Mouse (Mus musculus) midbrain, embryonic 15.5 days (tissue): ENCODE measurements around the gene Igf1. TPM values are rescaled to one million over a fixed set of nuclear protein-coding genes. Genes with fewer than 3 reads are reported as not detected.

Source experiments
- ATAC-seq: fragments of 200-750 bp; cut with Nextera tagmentation; replicated peaks from 2 replicates; pipeline ENCODE4 v1.8.0; 2017; ENCODE audit warnings: moderate TSS enrichment
- H3K27ac ChIP-seq: fragments of 300-500 bp; sonication (generic); 2 replicates; pipeline ENCODE4 v1.5.1; 2015; ENCODE audit warnings: mild to moderate bottlenecking, inconsistent platforms
- H3K27me3 ChIP-seq: fragments of 300-500 bp; sonication (generic); replicated peaks from 2 replicates; pipeline ENCODE4 v1.6.1; 2015; ENCODE audit warnings: inconsistent platforms
- H3K36me3 ChIP-seq: fragments of 300-500 bp; sonication (generic); replicated peaks from 2 replicates; pipeline ENCODE4 v1.6.1; 2015; ENCODE audit warnings: inconsistent platforms
- H3K4me1 ChIP-seq: fragments of 300-500 bp; sonication (generic); 2 replicates; pipeline ENCODE4 v1.6.1; 2015; ENCODE audit warnings: inconsistent platforms
- H3K4me2 ChIP-seq: fragments of 300-500 bp; sonication (generic); 2 replicates; pipeline ENCODE4 v1.6.1; 2015; ENCODE audit warnings: inconsistent platforms, mild to moderate bottlenecking, moderate library complexity
- H3K4me3 ChIP-seq: fragments of 300-500 bp; sonication (generic); 2 replicates; pipeline ENCODE4 v1.5.1; 2015; ENCODE audit warnings: mild to moderate bottlenecking, inconsistent platforms
- H3K9ac ChIP-seq: fragments of 300-500 bp; sonication (generic); 2 replicates; pipeline ENCODE4 v1.6.1; 2015; ENCODE audit warnings: mild to moderate bottlenecking, inconsistent platforms
- H3K9me3 ChIP-seq: fragments of 300-500 bp; sonication (generic); 2 replicates; pipeline ENCODE4 v1.6.1; 2016; ENCODE audit warnings: inconsistent platforms
- WGBS: fragments of 180-500 bp; shearing (Covaris S2); methylation state at CpG from one replicate; pipeline ENCODE4 v1.1.7; 2015; ENCODE audit warnings: mixed read lengths; 5-methylcytosine and 5-hydroxymethylcytosine counted together
- polyA plus RNA-seq: library from polyadenylated mRNA; unstranded; fragments of >200 nt; fragmentation: Nextera tagmentation; extraction: Ambion mirVana; gene quantifications from 2 replicates; pipeline ENCODE4 v1.2.1, GENCODE M21; 2015

Gene Igf1
- polyA plus RNA-seq, 1 experiment from 2014 or later = 8.6 TPM

DNA sequence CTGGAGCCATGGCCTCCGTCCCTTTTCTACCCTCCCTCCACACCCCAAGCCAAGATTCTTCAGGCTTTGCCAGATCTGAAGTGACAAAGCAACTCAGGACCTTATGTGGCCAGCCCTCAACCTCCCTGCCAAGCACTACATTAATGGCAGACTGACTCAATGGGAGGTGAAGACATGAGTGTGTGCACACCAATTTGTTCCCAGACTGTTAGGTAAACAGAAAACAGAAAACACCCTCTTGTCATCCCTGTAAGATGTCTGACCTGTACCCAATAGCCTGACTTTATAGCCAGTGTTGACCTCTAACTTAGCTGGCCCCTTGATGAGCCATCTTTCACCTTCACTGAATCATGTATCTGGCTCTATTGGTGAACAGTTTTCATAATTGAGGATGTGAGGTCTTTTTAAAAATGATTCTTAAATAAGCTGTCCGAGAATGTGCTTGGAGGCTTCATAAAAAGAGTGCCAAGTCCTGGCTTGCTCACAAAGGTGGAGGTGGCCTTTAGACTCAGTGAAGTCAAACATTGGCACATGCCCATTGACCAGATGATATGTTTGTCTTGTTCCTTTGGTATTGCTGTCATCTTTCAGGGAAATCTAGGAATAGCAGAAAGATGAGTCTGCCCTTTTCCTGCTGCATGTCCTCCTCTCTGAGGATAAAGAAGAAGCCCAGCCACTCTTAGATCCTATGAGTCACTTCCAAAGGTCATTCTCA is 27.4 kb downstream of the Igf1 start:
- WGBS = 85% methylated on average over 2 of the region's 2 CpGs
- Histone ChIP-seq H3K4me3 (no peak overlapping the region), H3K9ac (no peak overlapping the region), H3K4me2 (no peak overlapping the region), H3K27me3 (no peaks in the 10 kb centered on the region), H3K4me1 (no peaks in the 10 kb centered on the region), H3K9me3 (no peaks in the 10 kb centered on the region), H3K27ac (no peak overlapping the region), H3K36me3 (no peaks in the 10 kb centered on the region)
- ATAC-seq = no peak

DNA sequence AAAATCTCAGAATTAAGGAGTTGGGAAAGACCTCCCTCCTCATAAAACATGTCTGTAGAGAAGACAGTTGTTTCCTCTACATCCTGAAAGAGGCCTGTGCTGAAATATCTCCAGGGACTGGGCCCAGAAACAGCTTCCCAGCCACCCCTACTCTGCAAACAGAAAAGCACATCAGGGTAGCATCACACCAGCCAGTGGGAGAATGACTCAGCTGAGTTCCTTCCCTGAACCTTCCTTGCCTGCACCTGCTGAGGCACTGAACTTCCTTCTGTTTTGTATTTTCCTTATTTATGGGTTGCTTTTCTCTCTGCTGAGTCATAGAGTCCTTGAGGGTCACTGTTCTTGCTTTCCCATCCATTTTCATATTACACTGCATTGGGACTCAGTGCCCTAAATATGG is 31.8 kb downstream of the Igf1 start:
- Histone ChIP-seq H3K9ac (no peak overlapping the region), H3K4me3 (no peak overlapping the region), H3K36me3 (no peaks in the 10 kb centered on the region), H3K4me1 (no peaks in the 10 kb centered on the region), H3K9me3 (no peaks in the 10 kb centered on the region), H3K4me2 (no peak overlapping the region), H3K27me3 (no peaks in the 10 kb centered on the region), H3K27ac (no peak overlapping the region)
- no peak for ATAC-seq

DNA sequence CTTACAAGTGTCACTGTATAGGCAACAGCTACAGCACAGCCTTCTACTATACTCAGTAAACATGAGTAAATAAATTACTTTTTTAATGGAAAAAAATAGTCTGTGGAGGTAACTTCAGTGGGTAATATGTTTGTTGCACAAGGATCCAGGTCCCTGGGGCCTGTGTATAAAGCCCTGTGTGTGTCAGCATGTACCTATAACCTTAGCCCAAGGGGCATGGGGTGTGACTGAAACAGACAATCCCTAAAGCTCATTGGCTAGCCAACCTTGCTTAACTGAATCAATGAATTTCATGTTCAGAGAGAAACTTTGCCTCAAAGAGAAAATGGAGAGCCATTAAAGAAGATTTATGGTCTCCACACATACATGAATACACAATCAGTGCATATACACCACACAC is 34.2 kb downstream of the Igf1 start:
- H3K4me1 ChIP-seq = no peaks in the 10 kb centered on the region
- H3K36me3 ChIP-seq = no peaks in the 10 kb centered on the region
- no peak overlapping the region for H3K27ac ChIP-seq
- no peak overlapping the region for H3K9ac ChIP-seq
- H3K27me3 ChIP-seq = no peaks in the 10 kb centered on the region
- H3K4me3 ChIP-seq = no peak overlapping the region
- ATAC-seq = no peak
- H3K9me3 ChIP-seq = no peaks in the 10 kb centered on the region
- no peak overlapping the region for H3K4me2 ChIP-seq

DNA sequence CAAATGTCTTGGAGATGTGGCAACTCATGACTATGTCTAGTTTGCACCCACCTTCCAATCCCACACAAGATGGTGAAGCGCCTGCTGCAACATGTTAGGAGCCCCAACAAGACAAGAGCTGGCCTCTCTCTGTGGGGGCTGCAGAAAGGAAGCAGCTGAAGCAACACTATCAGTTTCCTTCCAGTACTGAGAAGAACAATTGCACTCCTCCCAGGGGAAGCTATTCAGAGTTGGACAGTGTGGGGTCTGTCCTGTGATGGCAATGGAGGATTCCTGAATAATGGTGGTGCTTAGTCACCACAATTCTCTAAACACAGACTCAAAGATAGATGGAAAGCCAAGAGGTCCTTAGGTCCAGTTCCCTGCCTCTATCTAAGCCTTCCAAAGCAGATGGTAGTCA is 35.2 kb downstream of the Igf1 start:
- no peaks in the 10 kb centered on the region for H3K36me3 ChIP-seq
- H3K27me3 ChIP-seq = no peaks in the 10 kb centered on the region
- no peaks in the 10 kb centered on the region for H3K4me1 ChIP-seq
- H3K9ac ChIP-seq = no peak overlapping the region
- H3K4me3 ChIP-seq = no peak overlapping the region
- H3K4me2 ChIP-seq = no peak overlapping the region
- no peak for ATAC-seq
- 89% methylated on average over 1 of the region's 1 CpGs for WGBS
- no peak overlapping the region for H3K27ac ChIP-seq
- no peaks in the 10 kb centered on the region for H3K9me3 ChIP-seq

DNA sequence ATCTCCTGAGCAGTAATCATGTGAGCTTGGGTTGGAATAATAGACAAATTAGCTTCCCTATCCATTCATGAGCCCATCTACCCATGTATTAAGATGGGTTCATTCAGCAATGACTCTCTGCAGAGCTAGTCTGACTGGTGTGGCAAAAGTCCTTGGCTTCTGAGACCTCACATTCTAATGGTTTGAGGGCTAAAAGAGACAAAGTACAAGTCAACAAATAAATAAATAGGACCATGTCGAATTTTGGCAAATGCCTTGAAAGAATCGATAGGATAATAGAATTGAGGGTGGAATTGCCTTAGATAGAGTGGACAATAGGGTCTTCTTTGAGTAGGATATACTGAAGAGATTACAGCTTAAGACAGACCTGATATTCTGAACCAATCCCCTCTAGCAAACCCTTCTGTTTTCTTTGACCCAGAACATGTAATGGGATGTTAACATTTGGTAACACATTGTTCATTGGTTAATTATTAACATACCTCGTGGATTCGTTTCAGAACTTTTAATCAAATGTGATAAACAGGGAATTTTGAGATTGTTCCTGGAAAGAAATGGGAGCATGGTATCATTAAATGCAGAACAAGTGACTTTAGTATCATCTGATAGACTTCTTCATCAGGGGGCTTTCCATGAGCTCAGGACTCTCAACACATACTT is 36.5 kb downstream of the Igf1 start:
- no peaks in the 10 kb centered on the region for H3K27me3 ChIP-seq
- no peak overlapping the region for H3K27ac ChIP-seq
- H3K4me3 ChIP-seq = no peak overlapping the region
- H3K4me2 ChIP-seq = no peak overlapping the region
- no peaks in the 10 kb centered on the region for H3K9me3 ChIP-seq
- 86% methylated on average over 4 of the region's 4 CpGs for WGBS
- H3K36me3 ChIP-seq = no peaks in the 10 kb centered on the region
- no peak for ATAC-seq
- no peaks in the 10 kb centered on the region for H3K4me1 ChIP-seq
- H3K9ac ChIP-seq = no peak overlapping the region

DNA sequence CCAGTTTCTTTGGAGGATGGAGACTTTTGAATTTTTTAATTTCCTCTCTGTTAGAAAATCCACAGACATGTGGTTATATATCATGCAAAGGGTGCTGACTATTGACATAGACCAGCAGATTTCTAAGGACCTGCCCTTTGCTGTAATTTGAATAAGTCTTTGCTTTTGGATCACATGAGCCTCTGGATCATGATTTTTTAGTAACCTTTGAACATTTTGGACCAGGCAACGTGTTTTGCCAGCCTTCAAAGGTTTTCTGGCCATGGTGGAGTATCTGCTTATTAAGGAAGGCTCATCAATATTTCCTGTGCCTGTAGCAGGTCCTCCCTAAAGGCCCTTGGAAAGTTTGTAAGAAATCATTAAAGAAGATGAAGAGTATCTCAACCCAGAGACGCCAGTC is 37.3 kb downstream of the Igf1 start:
- no peaks in the 10 kb centered on the region for H3K4me1 ChIP-seq
- H3K36me3 ChIP-seq = no peaks in the 10 kb centered on the region
- H3K4me3 ChIP-seq = no peak overlapping the region
- ATAC-seq = no peak
- WGBS = 57% methylated on average over 2 of the region's 2 CpGs
- no peaks in the 10 kb centered on the region for H3K27me3 ChIP-seq
- H3K4me2 ChIP-seq = no peak overlapping the region
- no peak overlapping the region for H3K27ac ChIP-seq
- H3K9me3 ChIP-seq = no peaks in the 10 kb centered on the region
- no peak overlapping the region for H3K9ac ChIP-seq

DNA sequence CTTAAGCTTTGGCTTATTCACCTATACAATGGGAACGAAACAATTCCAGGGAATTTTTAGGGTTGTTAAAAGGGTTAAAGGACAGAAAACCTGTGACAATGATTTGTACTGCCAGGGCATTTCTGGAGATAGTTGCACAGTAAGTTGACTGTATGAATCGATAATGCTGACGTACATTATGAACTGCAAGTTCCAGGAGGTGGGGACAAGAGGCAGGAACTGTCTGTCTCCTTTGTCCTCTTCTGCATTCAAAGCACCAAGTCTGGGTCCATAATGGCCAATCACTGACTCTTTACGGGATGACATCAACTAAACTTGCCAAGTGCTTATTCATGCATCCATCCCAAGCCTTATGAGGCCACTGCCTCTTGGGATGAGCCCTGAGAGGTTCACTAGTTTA is 39.3 kb downstream of the Igf1 start:
- Histone ChIP-seq H3K4me1 (no peaks in the 10 kb centered on the region), H3K4me3 (no peak overlapping the region), H3K4me2 (no peak overlapping the region), H3K27ac (no peak overlapping the region), H3K9ac (no peak overlapping the region), H3K36me3 (no peaks in the 10 kb centered on the region), H3K27me3 (no peaks in the 10 kb centered on the region), H3K9me3 (no peaks in the 10 kb centered on the region)
- no peak for ATAC-seq
- 92% methylated on average over 4 of the region's 4 CpGs for WGBS

DNA sequence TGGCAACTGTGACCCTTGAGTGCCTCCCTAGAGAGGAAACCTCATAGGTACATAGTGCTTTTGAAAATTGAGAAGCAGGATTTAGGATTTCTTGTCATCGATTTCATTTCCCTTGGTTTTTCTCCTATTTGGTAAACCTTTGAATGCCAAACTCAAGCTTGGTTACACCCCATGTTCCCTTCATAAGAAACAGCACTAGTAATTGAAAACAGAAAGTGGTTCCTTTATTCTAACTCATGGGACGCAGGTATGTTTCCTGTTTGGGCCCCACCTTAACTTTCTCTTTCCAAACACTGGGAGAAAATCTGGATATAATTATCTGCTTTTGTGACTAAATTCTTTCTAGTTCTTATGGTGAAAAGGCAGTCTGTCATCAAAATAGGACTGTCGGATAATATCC is 40.8 kb downstream of the Igf1 start:
- no peaks in the 10 kb centered on the region for H3K9me3 ChIP-seq
- no peak overlapping the region for H3K4me2 ChIP-seq
- no peaks in the 10 kb centered on the region for H3K36me3 ChIP-seq
- 86% methylated on average over 3 of the region's 3 CpGs for WGBS
- no peak overlapping the region for H3K9ac ChIP-seq
- no peaks in the 10 kb centered on the region for H3K27me3 ChIP-seq
- no peaks in the 10 kb centered on the region for H3K4me1 ChIP-seq
- no peak for ATAC-seq
- H3K27ac ChIP-seq = no peak overlapping the region
- H3K4me3 ChIP-seq = no peak overlapping the region

DNA sequence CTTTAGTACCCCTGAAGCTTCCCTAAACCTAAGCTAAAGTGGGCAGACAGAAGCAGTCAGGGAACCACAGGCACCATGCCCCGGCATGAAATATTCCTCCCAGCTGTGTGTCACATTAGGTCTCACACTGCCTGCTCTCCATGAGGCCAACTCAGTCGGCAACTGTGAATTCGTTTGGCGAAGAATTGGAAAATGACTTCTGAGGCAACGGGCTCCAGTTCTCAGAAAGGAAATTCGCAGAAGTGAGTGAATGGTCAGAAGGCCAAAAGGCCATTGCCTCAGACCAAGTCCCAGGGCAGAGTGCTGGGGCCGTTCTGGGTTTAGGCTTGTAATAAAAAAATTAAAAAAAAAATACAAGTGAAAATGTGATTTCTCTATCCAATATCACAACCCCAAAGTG is 43.9 kb downstream of the Igf1 start:
- Histone ChIP-seq H3K9ac (no peak overlapping the region), H3K27ac (no peak overlapping the region), H3K27me3 (no peaks in the 10 kb centered on the region), H3K4me3 (no peak overlapping the region), H3K4me2 (no peak overlapping the region), H3K36me3 (no peaks in the 10 kb centered on the region), H3K4me1 (no peaks in the 10 kb centered on the region), H3K9me3 (no peaks in the 10 kb centered on the region)
- ATAC-seq = no peak
- WGBS = 81% methylated on average over 7 of the region's 7 CpGs

DNA sequence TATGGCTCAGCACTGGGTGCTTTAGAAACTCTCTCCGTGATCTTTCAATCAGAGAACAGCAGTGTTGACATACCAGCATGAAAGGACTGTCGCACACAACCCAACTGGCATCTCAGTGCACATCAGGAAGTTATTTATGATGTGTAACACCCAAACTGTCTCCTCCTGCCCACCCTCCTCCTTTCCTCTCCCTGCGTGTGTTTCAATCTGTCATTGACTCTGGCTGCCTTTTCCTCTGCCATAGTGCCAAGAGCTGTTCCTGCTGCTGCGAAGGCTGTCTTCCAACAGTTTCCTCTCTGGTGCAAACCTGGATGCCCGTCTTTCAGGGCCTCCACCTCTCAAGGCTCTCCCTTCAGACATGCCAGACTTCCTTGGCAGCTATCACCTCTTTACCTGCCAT is 46.3 kb downstream of the Igf1 start:
- H3K27ac ChIP-seq = no peak overlapping the region
- no peak overlapping the region for H3K4me3 ChIP-seq
- H3K27me3 ChIP-seq = no peaks in the 10 kb centered on the region
- H3K4me1 ChIP-seq = no peaks in the 10 kb centered on the region
- no peaks in the 10 kb centered on the region for H3K36me3 ChIP-seq
- WGBS = 82% methylated on average over 5 of the region's 5 CpGs
- H3K9me3 ChIP-seq = no peaks in the 10 kb centered on the region
- H3K4me2 ChIP-seq = no peak overlapping the region
- H3K9ac ChIP-seq = no peak overlapping the region
- ATAC-seq = no peak

DNA sequence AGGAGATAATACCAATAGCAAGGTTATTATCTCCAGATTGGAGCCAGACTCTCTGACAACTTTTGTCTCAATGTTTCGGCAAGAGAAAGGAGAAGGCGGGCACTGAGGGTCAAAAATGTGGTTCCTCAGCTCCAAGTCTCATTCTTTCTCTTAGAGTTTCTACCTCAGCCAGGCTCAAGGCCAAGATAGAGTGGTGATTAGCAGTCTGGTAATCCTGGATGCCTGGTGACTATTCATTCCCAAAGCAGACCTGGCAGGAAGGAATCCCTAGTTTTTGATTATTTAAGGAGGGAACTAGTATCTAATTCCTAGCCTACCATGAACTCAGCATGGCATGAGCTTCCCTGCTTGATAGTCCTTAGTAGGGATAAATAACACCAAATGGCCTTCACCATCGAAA is 47.0 kb downstream of the Igf1 start:
- Histone ChIP-seq H3K36me3 (no peaks in the 10 kb centered on the region), H3K4me3 (no peak overlapping the region), H3K27ac (no peak overlapping the region), H3K4me1 (no peaks in the 10 kb centered on the region), H3K9ac (no peak overlapping the region), H3K9me3 (no peaks in the 10 kb centered on the region), H3K27me3 (no peaks in the 10 kb centered on the region), H3K4me2 (no peak overlapping the region)
- no peak for ATAC-seq
- 77% methylated on average over 3 of the region's 3 CpGs for WGBS

DNA sequence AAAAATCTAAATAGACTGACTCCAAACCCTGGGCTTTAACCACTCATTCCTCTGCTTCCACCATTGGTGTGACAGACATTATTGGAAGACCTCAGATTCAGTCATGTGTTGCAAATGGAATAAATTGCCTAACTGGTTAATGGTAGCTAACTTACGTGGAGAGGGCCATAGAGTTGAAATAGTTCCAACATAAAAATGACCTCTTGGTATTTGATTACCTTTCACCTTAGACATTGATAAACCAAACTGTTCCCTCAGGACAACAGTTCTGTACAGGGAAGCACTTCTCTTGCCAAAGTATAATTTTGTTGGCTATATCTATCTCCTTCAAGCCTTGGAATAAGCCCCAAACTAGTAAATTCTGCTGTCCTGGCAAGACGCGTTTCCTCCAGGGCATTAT is 48.1 kb downstream of the Igf1 start:
- Histone ChIP-seq H3K4me3 (no peak overlapping the region), H3K27me3 (no peaks in the 10 kb centered on the region), H3K4me2 (no peak overlapping the region), H3K9me3 (no peaks in the 10 kb centered on the region), H3K36me3 (no peaks in the 10 kb centered on the region), H3K27ac (no peak overlapping the region), H3K4me1 (no peaks in the 10 kb centered on the region), H3K9ac (no peak overlapping the region)
- no peak for ATAC-seq
- 95% methylated on average over 3 of the region's 3 CpGs for WGBS

DNA sequence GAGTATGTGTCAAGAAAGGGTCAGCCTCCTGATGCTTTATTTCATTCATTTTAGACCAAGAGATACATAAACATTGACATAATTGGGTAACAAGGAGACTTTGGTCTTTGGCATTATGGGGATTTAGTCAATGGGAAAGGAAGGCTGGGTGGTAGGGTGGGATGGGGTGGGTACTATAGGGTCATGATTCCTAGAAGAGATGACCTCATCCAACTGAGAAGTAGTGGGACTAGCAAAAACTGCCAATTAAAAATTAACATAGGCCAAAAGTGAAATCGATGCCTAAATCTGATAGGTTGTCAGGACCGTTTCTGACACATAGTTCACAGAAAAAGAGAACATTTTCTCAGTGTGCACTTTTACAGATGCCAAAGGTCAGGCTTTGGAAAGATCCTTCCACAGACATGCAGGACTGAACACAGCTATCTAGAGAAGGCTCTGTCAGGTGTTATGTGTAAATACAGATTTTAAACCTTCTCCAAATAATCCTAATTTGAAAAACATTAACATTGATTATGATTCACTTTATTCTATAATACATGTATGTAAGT is 48.8 kb downstream of the Igf1 start:
- H3K4me1 ChIP-seq = no peaks in the 10 kb centered on the region
- no peak overlapping the region for H3K27ac ChIP-seq
- no peaks in the 10 kb centered on the region for H3K9me3 ChIP-seq
- H3K9ac ChIP-seq = no peak overlapping the region
- no peaks in the 10 kb centered on the region for H3K27me3 ChIP-seq
- no peak overlapping the region for H3K4me2 ChIP-seq
- 93% methylated on average over 2 of the region's 2 CpGs for WGBS
- ATAC-seq = no peak
- no peak overlapping the region for H3K4me3 ChIP-seq
- no peaks in the 10 kb centered on the region for H3K36me3 ChIP-seq
